Mouse (Mus musculus) spleen, embryonic (tissue): ENCODE results near the gene Ubtd1.

Source experiments
- CTCF ChIA-PET: fragments of 350-600 bp; sonication (Branson Sonifier 250); formaldehyde crosslinking; loops from one replicate; lab custom pipeline; 2022; lab: Charles Lee

Ubtd1 gene

DNA sequence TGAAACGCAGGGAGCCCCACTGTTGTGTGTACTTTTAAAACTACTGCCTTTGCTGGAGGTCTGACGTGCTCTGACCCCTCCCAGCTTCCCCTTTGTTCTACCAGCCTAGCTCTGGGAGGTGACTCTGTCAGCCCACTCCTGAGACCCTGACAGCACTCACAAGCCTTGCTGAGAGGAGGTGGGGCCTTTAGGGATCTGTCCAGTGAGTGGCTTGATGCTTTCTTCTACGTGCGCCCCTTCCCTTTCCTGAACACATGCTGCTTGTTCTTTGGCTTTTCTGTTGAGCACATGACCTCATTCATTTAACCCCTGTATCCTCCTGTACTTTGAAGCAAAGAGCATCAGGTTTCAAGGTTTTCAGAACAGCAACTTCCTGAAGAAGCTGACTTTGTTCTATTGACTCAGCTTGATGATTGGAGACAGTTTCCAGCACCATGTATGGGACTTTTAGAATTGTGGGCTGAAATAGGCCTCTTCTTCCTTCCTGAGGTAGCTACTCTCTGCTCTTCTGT is 37.5 kb downstream of the Ubtd1 start:
- CTCF ChIA-PET = interaction anchor here (0.5 kb wide), 1 partner anchor 17 kb away, joined by 4 read pairs; the partner anchor contains the start of gene Ankrd2

- CTCF ChIA-PET = no interaction called here
Observed at GRCm38 (mm10) chr19:42021681-42022541, 40.3 kb downstream of the Ubtd1 start.

DNA sequence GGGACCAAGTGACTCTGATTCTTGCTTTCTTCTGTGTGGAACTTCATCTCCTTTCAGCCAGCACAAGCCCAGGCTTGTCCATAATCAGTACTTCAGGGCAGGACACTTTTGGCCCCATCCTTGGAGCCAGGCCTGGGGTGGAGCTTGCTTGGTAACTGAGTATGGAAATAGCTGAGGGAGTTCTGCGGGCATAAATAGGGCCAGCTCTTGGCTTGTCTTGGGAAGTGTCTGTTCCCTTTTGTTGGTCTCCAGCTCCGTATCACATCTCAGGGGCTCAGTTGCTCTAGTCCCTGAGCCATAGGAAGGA is 40.9 kb downstream of the Ubtd1 start:
- CTCF ChIA-PET = interaction anchor here (0.5 kb wide), 1 partner anchor 11 kb away, joined by 4 read pairs; no protein-coding TSS in a partner anchor

DNA sequence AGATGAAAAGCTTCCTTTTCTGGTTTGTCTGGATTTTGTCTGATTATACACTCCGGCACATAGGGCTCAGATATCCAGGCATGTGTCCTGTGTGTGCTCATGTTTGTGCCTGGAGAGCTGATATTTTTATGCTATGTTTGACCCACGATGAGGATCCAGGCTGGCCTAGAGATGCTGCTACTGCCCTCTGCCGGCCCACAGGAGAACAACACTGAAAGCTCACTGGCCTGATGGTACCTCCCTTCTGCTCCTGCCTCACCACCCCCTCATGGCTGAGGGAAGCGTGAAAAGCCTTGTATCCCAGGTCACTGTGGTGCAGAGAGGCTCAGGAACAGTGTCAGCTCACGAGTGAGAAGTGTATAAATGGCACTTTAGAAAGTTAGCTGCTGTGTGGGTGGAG is 44.6 kb downstream of the Ubtd1 start:
- CTCF ChIA-PET = interaction anchor here (0.6 to 0.7 kb wide), 2 partner anchors 18 to 40 kb away, joined by 4 read pairs; no protein-coding TSS in a partner anchor

GRCm38 (mm10) chr19:42031112-42031511 is 49.5 kb downstream of the Ubtd1 start:
- CTCF ChIA-PET = interaction anchor here (0.5 kb wide), 1 partner anchor 120 kb away, joined by 4 read pairs; no protein-coding TSS in a partner anchor

DNA sequence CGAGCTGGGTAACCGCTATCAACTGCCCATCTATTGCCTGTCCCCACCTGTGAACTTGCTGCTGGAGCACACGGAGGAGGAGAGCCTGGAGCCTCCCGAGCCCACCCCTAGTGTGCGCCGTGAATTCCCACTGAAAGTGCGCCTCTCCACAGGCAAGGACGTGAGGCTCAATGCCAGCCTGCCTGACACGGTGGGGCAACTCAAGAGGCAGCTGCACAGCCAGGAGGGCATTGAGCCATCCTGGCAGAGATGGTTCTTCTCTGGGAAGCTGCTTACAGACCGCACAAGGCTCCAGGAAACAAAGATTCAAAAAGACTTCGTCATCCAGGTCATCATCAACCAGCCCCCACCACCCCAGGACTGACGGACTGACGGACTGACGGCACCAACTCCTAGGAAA is 52.0 kb downstream of the Ubtd1 start:
- CTCF ChIA-PET = no interaction called here

DNA sequence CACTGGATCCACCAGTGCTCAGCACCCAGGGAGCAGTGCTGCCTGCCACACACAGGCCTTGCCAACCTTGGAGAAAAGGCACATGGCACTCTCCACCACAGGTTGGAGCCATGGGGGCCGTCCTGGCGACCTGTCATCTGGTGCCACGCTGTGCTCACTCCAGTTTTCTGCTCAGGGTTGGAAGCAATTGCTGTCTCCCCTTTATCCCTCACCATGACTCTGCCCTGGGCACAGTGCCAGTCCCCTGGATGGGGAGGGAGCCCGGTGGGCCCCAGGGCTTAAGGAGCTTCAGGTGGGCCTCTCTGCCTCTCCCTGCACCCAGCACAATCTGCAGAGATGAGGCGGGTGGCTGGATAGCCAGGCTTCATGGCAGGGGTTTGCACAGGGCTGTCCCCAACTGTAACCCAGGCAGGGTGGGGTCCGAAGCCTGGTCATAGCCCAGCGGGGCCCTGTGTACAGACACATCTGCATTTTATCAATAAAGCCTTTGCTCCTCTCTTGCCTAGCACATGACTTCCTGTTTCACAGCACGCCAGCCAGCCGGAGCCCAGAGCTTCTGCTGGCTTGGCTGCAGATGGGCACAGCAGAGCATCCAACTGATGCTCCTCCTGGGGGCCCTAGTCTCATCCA is 52.7 kb downstream of the Ubtd1 start:
- CTCF ChIA-PET = no interaction called here

DNA sequence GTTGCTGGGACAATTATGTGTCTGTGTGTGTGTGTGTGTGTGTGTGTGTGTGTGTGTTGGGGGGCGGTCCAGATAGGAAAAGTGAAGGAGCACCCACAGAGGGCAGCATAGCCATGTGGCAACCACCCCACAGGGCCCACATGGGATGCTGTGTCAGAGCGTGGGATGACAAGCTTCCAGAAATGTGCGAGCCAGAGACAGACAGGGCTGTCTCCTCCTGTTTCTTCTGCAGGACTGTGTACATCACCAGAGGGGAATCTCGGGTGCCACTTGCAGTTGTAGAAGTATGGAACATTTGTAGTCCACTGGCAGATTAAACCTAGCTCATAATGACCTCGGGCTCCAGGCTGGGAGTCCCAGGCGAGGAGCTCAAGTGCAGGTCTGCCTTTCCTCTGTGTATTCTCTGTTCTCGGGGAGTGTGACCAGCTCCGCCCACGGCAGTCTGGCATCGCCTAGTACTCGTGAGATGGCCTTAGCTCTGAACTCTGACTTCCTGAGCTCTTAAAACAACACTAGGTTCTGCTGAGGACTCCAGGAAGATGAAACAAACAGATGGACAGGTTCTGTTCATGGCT is 53.4 kb downstream of the Ubtd1 start:
- CTCF ChIA-PET = no interaction called here

DNA sequence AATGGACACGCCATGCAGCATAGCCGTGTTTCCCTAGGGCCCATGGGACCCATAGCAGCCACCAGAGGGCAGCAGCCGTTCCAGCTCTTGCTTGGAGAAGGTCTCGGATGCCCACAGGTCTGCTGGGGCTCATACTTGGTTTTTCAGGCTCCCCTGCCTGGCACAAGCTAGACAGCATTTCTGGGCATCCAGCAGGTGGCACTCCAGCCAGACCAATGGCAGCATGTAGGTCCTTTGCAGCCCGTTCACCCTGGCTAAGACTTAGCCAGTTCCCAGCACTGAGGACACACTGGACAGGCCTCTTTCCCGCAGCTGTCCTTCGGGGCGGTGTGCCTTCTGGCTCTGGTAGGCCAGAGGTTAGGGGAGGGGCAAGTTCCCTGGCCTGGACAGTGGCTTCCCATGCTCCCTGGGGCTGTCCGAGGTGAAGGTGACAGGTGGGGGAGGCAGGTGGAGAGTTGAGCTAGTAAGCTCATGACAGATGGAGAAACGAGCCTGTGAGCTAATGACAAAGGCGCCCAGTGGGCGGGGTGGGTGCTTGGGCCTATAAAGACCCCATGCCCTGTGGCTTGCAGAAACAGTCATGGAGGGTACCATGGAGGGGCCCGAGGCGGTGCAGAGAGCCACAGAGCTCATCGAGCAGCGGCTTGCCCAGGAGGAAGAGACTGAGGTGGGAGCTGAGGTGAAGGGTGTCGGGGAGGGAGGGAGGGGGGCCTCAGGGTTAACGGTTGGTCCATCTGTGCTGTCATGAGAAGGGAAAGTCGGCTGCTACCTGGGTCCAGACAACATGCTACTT is 54.1 kb downstream of the Ubtd1 start, which contains the start of gene Ankrd2:
Gene Ankrd2 (plus strand): TSS at position 545 of the 793 bp plus-strand sequence.
- CTCF ChIA-PET = interaction anchor here (0.5 to 0.6 kb wide), 3 partner anchors 17 to 127 kb away, joined by 4 to 5 read pairs (median 5); no protein-coding TSS in a partner anchor

DNA sequence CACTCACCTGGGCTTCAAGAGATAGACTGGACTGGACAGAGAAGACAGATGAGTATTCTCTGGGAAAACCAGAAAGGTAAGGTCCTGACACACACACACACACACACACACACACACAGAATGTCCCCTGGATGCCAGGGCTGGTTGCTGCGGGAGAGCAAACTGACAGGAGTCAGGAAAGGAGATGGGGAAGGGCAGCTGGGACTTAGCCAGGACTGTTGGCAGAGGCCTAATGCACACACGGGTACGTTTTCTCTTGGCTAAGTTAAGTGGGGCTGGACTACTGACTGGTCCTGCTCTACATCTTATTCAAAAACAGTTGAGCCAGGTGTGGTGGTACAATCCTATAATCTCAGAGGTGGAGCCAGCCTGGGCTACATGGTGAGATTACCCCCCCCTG is 54.8 kb downstream of the Ubtd1 start:
- CTCF ChIA-PET = interaction anchor here (0.6 kb wide), 1 partner anchor 52 kb away, joined by 5 read pairs; no protein-coding TSS in a partner anchor

DNA sequence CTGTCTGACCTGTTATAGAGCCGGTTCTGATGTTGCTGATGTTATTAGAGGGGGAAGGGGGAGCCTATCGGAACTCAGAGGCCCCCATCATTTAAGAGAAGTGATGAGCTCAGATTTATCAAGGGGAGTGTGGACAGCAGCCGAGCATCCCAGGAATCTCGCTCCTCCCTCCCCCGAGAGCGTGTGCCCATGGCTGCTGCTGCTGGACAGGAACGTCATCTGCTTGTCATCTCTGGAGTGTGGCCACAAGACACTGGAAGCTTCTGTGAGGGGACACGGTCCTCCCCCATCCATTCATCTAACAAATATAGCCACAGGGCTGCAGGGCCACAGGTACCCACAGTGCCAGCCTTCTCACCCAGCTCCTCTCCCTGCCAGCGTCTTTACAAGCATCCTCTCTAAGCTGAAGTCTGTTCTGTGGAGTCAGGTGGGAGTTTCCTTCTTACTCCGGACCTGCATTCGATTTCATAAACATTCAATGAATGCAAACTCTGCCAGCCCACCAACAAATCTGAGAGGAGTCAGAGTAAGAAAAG is 55.7 kb downstream of the Ubtd1 start:
- CTCF ChIA-PET = no interaction called here

DNA sequence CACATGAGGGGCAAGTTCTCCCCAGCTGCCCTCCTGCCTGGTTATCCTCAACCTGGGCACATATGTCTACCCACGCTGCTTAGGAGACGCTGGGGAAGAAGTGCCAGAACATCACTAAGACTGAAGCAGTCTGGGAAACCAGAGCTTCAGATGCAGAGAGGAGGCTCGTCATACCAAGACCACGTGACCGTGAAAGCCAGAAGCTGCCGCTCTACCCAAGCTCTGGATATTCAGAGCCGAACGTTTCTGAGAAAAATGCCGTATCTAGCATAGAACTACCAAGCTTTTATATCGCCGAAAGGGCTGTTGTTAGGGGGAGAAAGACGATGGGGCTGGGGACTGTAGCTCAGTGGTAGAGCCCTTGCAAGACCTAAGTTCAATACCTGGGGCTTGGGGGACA is 56.7 kb downstream of the Ubtd1 start:
- CTCF ChIA-PET = no interaction called here

- CTCF ChIA-PET = no interaction called here
Observed at GRCm38 (mm10) chr19:42043988-42044387, 62.4 kb downstream of the Ubtd1 start.

GRCm38 (mm10) chr19:42045269-42046102 is 63.9 kb downstream of the Ubtd1 start, which contains the start of gene Hoga1:
TSS of gene Hoga1 (plus strand) at chr19:42045610.
- CTCF ChIA-PET = interaction anchor here (0.7 to 1.3 kb wide), 2 partner anchors 82 to 100 kb away, joined by 3 read pairs; no protein-coding TSS in a partner anchor

- CTCF ChIA-PET = no interaction called here
Observed at GRCm38 (mm10) chr19:42050251-42050650, 68.7 kb downstream of the Ubtd1 start.

GRCm38 (mm10) chr19:42051351-42051750 is 69.8 kb downstream of the Ubtd1 start:
- CTCF ChIA-PET = no interaction called here

DNA sequence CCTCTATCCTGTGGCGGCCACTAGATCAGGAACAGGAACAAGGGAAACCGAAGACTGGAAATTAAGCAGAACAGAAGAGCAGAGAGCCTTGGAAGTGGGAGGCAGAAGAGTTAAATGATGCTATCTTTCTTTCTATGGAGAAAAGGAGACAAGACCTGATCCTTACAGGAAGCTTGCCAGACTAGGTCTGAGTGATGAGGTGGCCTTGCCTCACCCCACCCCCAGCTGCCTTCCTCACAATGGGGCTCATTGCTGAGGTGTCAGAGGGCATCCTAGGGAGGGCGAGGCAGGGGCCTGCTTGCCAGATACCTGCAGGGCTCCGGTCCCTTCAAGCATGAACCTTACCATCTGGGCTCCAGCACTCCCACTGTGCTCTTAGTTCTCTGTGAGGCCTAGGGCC is 70.4 kb downstream of the Ubtd1 start, which contains the start of gene 4933411K16Rik:
Gene 4933411K16Rik (plus strand): TSS at position 301 of the 400 bp plus-strand sequence.
- CTCF ChIA-PET = no interaction called here

GRCm38 (mm10) chr19:42054255-42054654 is 72.7 kb downstream of the Ubtd1 start:
- CTCF ChIA-PET = no interaction called here

DNA sequence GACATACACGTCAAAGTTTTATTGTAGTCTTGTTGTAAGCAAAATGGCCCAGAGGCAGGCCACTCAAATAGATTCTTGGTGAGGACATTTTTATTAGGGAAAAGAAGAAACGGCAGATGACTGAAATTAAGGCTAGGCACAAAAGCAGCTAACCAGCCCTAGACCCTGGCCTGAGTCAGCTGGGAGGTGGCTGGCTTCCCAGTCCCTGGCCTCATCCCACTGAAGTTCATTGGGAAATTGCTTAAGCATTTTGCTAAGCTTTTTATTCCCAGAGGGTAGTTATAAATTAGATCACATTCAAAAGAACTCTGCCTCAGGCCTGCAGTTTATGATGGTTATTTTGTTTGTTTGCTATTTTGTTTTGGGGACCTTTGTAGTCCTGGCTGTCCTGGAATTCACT is 74.3 kb downstream of the Ubtd1 start:
- CTCF ChIA-PET = no interaction called here
